Mouse (Mus musculus): ENCODE measurements around the gene Mettl14. TPM values are rescaled to one million over a fixed set of nuclear protein-coding genes. Genes with fewer than 3 reads are reported as not detected.
A peak's percentile ranks its signal among the peaks of the same experiment; 100 is the strongest.

The Mettl14 gene
- total RNA-seq, 1 experiment from 2014 or later, result 54.1 TPM

DNA sequence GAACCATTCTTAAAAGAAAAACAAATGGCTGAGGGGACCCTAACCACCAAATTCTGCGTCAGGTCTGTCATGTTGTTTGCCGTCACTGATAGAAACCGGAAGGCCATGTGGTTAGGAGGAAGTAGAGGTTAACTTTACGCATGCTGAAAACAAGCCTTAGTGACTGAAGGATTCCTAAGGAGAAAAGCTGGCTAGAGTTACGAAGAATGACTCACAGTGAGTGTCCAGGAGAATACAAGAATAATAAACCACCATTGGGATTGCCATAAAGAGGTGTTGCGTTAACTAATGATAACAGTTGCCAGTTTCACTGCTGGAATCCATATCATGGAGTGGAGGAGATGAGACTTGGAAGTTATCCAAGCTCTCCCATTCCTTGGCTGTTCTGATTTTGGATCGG is 51.0 kb downstream of the Mettl14 start:
- ATAC-seq (replicated peaks in 1 of 2; ENCODE audit: insufficient read depth in 1 of 2, low FRiP score in 2 of 2, low TSS enrichment in 1 of 2, low read depth in 1 of 2, poor library complexity in 2 of 2, severe bottlenecking in 2 of 2), result peak; percentile 25 to 58; a peak in 2 of 4 replicates

DNA sequence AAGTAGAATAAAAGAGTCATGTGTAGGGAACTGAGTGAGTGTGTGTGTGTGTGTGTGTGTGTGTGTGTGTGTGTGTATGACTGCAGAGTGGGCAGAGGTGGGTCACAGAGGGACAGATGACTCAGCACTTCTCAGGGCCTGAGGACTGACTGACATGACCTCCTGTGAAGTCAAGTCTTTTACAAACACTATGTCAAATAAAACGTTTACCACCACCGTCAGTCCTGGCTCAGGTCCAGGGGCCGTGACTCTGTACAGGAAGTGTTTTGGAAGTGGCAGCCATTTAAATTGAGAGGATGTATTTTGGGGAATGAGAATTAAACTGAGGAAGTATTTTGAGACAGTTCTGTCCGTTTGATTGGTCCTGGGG is 52.9 kb downstream of the Mettl14 start:
- ATAC-seq (replicated peaks in 1 of 2; ENCODE audit: insufficient read depth in 1 of 2, low FRiP score in 2 of 2, low TSS enrichment in 1 of 2, low read depth in 1 of 2, poor library complexity in 2 of 2, severe bottlenecking in 2 of 2), result peak; percentile 75 to 84

DNA sequence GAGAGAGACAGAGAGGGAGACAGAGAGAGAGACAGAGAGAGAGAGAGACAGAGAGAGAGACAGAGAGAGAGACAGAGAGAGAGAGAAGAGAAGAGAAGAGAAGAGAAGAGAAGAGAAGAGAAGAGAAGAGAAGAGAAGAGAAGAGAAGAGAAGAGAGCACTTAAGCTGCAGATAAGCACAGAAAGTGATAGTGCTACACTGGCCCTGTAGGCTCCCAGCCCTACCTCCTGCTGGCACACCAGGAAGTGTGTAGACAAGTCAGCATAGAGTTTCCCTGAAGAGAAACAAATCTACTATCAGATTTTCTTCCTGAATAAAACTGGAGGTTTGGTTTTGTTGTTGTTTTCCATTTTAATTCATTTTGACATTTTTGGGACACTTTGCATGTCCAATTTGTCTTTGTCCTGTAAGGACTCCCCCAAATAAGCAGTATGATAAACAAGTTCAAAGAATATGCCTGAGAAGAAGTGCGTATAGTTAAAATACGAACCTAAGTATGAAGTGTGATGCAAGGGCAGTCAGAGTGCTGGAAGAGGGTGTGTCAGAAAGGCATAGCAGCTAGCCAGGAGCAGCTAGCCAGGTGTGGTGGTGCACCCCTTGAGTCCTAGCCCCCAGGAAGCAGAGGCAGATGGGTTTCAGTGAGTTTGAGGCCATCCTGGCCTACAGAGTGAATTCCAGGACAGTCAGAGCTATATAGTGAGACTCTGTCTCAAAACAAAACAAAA is 53.4 kb downstream of the Mettl14 start:
- ATAC-seq (replicated peaks in 1 of 2; ENCODE audit: insufficient read depth in 1 of 2, low FRiP score in 2 of 2, low TSS enrichment in 1 of 2, low read depth in 1 of 2, poor library complexity in 2 of 2, severe bottlenecking in 2 of 2), result peak; percentile 13 to 14; a peak in 3 of 4 replicates

DNA sequence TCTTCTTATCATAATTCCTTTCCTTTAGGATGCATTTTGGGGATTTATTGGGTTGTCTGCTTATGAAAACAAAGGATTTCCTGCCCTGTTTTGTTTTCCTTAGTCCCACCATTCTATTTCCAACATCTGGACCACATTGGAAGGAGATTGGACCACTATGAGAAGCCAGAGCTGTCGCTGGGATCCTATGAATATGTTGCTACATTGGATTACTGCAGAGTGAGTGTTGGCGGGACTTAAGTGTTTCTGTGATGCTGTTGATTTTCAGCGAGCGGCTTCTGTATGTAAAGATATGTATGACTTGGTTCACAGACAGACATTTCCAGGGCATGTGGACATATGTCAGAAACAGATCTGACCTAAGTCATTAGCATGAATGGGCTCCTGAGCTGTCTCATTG is 55.7 kb downstream of the Mettl14 start:
- no peak for ATAC-seq (replicated peaks in 1 of 2; ENCODE audit: insufficient read depth in 1 of 2, low FRiP score in 2 of 2, low TSS enrichment in 1 of 2, low read depth in 1 of 2, poor library complexity in 2 of 2, severe bottlenecking in 2 of 2)

DNA sequence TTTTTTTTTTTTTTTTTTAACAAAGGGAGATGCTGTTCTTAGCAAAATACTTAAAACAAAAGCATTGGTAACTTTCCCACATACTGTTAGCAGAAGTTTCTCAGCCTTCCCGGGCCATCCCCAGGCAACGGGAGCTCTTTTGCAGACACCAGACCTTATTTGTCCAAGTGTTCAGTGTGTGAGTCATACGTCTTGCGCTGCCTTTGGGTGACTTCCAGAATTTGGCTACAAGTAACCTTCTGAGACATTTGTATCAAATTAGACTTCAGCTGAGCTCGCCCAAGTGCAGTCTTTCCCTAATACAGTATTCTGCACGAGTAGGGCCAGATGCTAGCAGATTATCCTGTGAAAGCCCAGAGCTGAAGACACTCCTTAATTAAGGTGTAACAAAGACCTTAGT is 56.7 kb downstream of the Mettl14 start:
- no peak for ATAC-seq (replicated peaks in 1 of 2; ENCODE audit: insufficient read depth in 1 of 2, low FRiP score in 2 of 2, low TSS enrichment in 1 of 2, low read depth in 1 of 2, poor library complexity in 2 of 2, severe bottlenecking in 2 of 2)

DNA sequence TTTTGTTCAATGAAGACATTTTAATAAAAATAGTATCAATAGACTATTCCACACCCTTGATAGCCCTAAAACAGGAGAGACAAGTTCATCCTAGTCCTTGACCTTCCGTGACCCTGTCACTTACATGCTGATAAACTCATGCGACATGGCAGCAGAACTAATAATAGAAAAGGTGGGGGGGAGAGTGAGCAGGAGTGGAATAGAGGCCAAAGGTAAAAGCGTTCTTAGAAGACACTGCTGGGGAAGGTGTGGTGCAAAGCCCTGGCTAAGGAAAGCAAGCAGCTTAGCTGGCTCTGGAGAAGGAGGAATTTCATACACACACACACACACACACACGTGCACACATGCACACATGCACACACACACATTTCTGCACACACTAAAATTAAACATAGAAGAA is 61.6 kb downstream of the Mettl14 start:
- ATAC-seq (replicated peaks in 1 of 2; ENCODE audit: insufficient read depth in 1 of 2, low FRiP score in 2 of 2, low TSS enrichment in 1 of 2, low read depth in 1 of 2, poor library complexity in 2 of 2, severe bottlenecking in 2 of 2), result no peak

DNA sequence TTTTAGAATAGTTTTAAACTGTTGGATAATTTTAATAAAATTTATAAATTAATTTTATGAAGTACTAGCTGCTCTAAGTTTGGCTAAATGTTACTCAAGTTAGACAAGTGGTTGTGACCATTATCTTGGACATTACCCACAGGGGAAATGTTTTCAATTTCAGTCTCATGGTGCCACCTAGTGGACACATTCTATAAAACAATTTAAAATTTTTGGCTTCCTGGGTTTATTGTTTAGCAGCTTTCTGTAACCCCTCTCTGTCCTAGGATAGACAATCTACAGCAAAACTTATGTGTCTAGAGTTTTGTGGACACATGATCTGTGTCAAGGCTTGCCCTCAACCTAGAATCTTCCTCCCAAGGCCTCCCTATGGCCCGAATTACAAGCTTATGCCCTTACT is 63.8 kb downstream of the Mettl14 start:
- peak; percentile 37 to 56; a peak in 1 of 4 replicates for ATAC-seq (replicated peaks in 1 of 2; ENCODE audit: insufficient read depth in 1 of 2, low FRiP score in 2 of 2, low TSS enrichment in 1 of 2, low read depth in 1 of 2, poor library complexity in 2 of 2, severe bottlenecking in 2 of 2)

DNA sequence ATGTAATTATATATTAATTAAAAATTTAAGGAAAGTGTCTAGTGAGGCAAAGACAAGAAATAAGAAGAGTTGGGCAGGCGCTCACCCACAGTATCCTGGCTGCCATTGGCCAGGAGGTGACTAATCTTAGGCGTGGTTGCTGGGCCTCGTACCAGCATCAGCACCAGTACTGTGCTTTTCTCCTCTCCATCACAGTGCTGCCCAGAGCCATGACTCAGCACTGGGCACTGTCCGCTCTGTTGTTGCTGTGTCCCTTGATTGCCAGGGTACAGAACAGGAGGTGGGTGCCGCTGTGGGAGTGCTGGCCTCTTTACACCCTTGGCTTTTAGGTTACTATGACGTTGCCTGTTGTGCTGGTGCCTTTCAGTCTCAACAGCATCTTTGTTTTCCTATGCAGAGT is 64.3 kb downstream of the Mettl14 start:
- ATAC-seq (replicated peaks in 1 of 2; ENCODE audit: insufficient read depth in 1 of 2, low FRiP score in 2 of 2, low TSS enrichment in 1 of 2, low read depth in 1 of 2, poor library complexity in 2 of 2, severe bottlenecking in 2 of 2), result no peak

DNA sequence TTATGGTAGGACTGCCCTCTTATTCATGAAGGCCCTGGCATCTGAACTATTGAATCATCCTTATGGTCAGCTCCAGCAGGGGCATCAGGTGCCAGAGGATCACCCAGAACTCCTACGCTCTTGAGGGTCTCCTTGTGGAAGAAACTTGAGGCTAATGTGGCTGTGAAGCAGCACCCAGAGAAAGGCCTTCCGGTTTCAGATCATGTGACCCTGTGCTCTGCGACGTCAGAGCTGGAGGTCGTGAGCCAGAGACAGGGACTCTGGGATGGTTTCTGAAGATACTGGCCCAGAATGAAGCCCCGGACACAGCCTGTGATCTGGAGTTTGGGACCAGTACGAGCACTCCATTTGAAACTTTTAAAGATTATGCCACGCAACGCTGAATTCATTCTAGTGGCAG is 65.6 kb downstream of the Mettl14 start:
- ATAC-seq (replicated peaks in 1 of 2; ENCODE audit: insufficient read depth in 1 of 2, low FRiP score in 2 of 2, low TSS enrichment in 1 of 2, low read depth in 1 of 2, poor library complexity in 2 of 2, severe bottlenecking in 2 of 2), result no peak

Other genes with a start within 250 kb of the Mettl14 start
- gene Synpo2, start 150.0 kb downstream of the Mettl14 start, total RNA-seq (2017), result 4.1 and 6.6 TPM in 2 replicates
- gene Sec24d, start 118.7 kb downstream of the Mettl14 start, total RNA-seq (2017), result 19.0 and 22.5 TPM in 2 replicates
- gene Prss12, start 60.8 kb upstream of the Mettl14 start, total RNA-seq (2017), result not detected in 2 replicates